Mouse (Mus musculus): Measurements from ENCODE around the gene C1qtnf9. TPM values are rescaled to one million over a fixed set of nuclear protein-coding genes. Genes with fewer than 3 reads are reported as not detected.

Gene C1qtnf9
- total RNA-seq, 4 experiments from 2014 or later, result 0.20 to 0.34 (median 0.23) TPM; not detected in 1

DNA sequence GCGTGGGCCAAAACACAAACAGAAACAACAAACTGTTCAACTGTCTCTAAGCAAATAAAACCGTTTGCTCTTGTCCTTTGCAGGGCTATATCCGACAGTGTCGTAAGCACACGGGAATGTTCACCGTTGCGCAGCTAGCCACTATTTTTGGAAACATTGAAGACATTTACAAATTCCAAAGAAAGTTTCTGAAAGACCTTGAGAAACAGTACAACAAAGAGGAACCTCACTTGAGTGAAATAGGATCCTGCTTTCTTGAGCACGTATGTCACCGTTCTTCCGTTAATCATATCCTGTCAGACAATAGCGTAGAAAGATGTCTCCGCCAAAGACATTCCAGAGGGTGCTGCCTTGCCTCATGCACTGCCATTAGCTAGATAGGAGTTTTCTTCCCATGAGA, 18.1 kb upstream of the C1qtnf9 start:
- DNase-seq (ENCODE audit: low spot score in 2 of 2), result no peak

DNA sequence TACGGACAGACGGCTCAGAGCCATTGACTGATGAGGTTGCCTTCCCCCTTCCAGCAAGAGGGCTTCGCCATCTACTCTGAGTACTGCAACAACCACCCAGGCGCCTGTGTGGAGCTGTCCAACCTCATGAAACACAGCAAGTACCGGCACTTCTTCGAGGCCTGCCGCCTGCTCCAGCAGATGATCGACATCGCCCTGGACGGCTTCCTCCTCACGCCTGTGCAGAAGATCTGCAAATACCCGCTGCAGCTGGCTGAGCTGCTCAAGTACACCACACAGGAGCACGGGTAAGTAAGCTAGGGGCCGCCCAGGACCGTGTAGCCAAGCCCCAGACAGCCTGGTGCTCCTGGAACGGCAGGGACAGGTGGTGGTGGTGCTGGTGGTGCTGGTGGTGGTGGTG, 16.4 kb upstream of the C1qtnf9 start:
- DNase-seq (ENCODE audit: low spot score in 2 of 2), result no peak

DNA sequence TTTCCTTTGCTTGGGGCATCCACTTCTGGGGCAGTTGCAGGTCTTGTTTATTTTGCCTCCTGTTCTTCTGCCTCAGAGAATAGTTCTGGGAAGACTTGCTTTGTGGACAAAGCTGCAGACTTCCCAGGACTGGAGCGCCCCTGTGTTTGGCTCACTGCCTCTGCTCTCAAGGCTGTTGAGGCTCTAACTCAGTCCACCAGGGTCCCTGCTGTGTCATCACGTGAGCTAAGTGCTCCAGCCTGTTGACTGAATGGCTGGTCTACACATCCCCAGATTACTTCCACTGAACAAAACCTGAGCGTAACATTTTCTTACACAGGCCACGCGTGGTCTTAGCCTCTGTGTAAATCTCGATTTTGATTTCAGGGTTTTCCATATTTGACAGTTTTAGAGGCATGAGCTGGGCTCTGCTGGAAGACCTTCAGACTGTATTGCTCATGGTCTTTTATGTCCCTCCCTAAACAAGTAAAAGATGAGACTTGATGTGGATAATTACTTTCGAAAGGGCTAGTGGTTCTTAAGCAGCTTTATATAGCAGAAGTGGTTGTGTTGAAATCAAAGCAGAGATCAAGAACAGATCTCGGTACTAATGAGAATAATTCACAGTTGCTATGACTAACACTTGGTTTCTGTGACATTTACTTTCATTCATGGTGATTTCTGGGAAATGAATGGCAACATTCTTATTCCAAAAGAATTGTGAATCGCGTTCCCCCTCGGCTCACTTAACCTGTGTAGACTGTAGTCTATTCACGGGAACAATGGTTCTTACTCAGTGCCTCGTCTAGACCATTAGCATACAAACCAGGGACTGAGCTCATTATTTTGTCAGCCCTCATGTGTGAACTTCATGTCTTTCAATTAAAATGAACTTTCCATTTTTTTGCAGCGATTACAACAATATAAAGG, 14.8 kb upstream of the C1qtnf9 start:
- no peak for DNase-seq (ENCODE audit: low spot score in 2 of 2)

- DNase-seq (ENCODE audit: low spot score in 2 of 2), result no peak
These were observed 14.2 kb upstream of the C1qtnf9 start for GRCm38 (mm10) chr14:60753801-60754126.

GRCm38 (mm10) chr14:60754656-60755055, 13.3 kb upstream of the C1qtnf9 start:
- no peak for DNase-seq (ENCODE audit: low spot score in 2 of 2)

- no peak for DNase-seq (ENCODE audit: low spot score in 2 of 2)
These were observed 11.7 kb upstream of the C1qtnf9 start for GRCm38 (mm10) chr14:60756271-60756670.

DNA sequence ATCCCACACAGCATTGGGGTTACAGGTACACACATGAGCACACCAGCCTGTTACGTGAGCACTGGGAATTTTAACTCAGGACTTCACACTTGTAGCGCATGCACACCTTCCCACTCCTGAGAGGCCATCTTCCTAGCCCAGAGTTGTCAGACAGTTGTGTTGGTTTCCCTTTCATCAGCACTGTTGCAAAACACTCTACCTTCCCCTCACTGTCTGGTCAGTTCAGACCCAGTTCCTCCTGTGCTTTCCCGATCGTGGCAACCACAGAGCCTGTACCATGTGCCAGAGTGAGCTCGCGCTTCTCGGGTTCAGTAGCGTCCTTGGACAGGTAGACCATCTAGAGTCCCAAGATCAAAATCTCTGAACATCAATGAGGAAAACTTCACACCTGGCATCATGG, 10.7 kb upstream of the C1qtnf9 start:
- no peak for DNase-seq (ENCODE audit: low spot score in 2 of 2)

DNA sequence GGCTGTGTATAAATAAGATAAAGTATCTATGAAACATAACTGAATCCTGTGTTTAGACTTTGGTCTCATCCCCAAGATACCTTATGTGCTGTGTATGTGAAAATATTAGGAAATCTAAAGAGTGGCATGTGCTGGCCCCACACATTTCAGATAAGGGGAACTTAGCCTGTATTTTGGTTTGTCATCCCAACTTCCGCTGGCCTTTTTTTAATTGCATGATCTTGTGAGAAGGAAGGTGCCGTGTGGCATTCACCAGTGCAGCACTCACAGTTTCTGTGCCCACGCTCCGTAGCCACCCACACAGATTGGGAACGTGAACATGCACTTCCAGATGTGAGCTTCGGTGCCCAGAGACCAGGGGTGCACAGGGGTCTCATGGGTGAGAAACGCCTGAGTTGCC, 10.2 kb upstream of the C1qtnf9 start:
- no peak for DNase-seq (ENCODE audit: low spot score in 2 of 2)

GRCm38 (mm10) chr14:60759097-60759496, 8.8 kb upstream of the C1qtnf9 start:
- no peak for DNase-seq (ENCODE audit: low spot score in 2 of 2)

DNA sequence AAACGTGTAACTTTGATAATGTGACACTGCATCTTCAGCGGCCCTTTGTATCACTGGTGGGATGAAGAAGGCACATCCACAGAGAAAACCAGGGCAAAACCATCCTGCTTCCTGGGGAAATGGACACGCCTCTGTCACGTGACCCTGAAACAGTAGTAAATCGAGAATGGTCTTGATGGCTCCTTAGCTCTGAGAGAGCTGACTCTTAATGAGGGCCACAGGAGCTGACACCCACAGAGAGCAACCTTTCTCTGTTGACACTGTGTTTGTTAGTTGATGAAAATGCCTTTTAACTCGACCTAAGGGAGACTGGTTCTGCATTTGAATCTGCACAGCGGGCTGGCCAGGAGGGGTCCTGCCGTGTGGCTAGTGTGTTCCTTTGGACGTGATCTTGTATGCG, 6.1 kb upstream of the C1qtnf9 start:
- DNase-seq (ENCODE audit: low spot score in 2 of 2), result no peak

DNA sequence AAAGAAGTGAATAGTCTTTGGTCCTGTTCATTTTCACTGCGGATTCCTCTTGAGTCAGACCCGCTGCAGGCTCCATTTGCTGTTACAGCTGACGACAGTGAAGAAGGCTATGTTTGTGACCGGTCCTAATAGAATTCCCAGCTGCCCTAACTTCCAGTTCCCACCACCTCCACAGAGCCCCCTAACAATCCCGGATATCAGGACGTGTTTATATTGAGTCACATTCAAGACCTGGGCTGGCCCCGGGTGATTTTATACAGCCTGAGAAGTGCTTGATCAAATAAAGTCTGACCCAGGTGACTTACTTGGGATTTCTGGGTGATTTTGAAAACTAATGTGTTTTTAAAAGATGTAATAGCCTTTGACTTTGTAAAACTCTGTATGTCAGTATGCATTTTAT, 5.2 kb upstream of the C1qtnf9 start:
- no peak for DNase-seq (ENCODE audit: low spot score in 2 of 2)

DNA sequence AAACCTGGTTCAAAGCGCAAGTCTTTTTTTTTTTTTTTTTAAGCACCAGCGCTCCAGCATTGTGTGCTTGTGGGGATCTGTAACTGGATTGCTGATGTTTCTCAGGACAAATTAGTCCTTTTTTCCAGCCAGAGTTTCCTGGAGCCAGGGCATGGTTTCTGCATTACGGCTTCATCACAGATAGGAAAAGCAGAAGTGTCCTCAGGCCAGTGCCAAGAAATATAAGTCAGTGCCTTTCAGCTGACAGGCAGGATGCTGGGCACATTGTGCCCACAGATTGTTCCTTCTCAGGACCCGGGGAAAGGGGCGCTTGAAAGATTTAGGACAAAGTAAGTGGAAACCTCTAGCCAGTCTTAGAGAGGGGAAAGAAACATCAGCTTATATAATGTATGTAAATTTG, 4.2 kb upstream of the C1qtnf9 start:
- no peak for DNase-seq (ENCODE audit: low spot score in 2 of 2)

GRCm38 (mm10) chr14:60764526-60764925, 3.4 kb upstream of the C1qtnf9 start:
- DNase-seq (ENCODE audit: low spot score in 2 of 2), result no peak

GRCm38 (mm10) chr14:60765025-60765424, 2.9 kb upstream of the C1qtnf9 start:
- no peak for DNase-seq (ENCODE audit: low spot score in 2 of 2)

DNA sequence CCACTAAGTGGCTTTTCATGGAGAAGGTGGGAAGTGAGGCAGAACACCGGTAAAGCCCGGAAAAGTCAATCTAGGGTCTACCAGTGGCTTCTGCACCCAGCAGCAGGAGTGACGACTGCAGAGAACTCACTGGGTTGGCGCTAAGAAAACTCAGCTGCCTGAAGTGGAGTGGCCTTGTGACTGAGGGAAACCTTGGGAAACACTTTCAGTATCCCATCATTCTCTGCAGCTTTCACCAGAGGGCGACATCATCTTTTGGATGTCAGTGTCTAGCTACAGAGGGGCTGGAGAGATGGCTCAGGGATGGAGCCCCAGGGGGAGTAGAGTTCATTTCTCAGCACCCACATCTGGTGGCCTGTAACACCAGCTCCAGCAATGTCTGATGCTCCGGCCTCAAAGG, 1.4 kb downstream of the C1qtnf9 start:
- no peak for DNase-seq (ENCODE audit: low spot score in 2 of 2)

DNA sequence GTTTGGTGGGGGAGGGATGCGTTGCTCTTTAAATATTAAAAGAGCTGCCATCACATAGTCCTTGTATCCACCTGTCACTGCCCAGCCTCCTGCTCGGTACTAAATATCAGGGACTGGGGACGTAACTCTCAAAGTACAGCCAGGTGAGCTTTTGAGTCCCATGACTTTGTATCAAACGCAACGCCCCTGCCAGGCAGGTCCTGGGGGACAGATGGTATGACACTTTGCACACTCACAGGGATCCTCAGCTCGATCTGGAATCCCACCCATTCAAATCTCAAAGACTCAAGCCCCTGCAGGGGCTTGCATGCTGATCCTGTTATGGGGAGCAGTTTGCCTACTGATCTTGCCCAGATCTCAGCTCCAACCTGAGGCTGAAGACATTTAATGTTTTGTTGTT, 2.7 kb downstream of the C1qtnf9 start:
- DNase-seq (ENCODE audit: low spot score in 2 of 2), result no peak

DNA sequence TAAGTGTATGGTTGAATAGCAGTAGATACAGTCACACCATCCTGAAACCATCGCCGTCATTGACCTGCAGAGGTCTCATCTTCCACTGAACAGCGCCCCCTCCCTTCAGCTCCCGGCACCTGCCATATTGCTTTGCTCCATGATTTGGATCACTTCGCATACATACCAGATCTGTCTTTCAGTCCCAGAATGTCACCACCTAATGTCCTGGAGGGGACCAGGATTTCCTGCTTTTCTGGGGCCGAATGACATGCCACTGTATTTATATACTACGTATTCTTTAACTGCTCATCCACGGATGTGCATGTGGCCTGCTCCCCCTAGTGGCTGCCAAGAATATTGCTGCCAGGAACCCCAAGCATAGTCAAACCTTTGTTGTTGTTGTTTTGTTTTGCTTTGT, 3.1 kb downstream of the C1qtnf9 start:
- peak; percentile 59 to 66 for DNase-seq (ENCODE audit: low spot score in 2 of 2)

GRCm38 (mm10) chr14:60773476-60773875, 5.5 kb downstream of the C1qtnf9 start:
- DNase-seq (ENCODE audit: low spot score in 2 of 2), result no peak

DNA sequence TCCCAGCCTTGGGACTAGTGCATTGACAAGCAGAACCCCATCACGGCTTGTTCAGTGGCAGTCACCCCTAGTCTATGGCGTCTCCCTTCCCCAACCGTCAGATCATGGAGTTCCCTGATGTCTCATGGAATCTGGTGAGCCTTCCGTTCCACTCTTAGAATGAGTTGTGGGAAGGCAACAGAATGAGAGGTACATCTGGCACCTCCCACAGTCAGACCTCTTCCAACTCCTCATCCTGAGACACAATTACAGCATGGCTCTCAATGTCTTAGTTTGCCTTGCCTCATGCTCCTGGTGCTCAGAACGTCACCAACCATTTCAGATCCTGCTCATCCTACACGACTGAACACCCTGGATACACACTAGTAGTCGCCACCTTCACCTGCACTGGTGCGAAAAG, 8.6 kb downstream of the C1qtnf9 start:
- DNase-seq (ENCODE audit: low spot score in 2 of 2), result no peak

- no peak for DNase-seq (ENCODE audit: low spot score in 2 of 2)
These were observed 9.6 kb downstream of the C1qtnf9 start for GRCm38 (mm10) chr14:60777485-60777919.

GRCm38 (mm10) chr14:60779198-60779597, 11.3 kb downstream of the C1qtnf9 start:
- no peak for DNase-seq (ENCODE audit: low spot score in 2 of 2)

DNA sequence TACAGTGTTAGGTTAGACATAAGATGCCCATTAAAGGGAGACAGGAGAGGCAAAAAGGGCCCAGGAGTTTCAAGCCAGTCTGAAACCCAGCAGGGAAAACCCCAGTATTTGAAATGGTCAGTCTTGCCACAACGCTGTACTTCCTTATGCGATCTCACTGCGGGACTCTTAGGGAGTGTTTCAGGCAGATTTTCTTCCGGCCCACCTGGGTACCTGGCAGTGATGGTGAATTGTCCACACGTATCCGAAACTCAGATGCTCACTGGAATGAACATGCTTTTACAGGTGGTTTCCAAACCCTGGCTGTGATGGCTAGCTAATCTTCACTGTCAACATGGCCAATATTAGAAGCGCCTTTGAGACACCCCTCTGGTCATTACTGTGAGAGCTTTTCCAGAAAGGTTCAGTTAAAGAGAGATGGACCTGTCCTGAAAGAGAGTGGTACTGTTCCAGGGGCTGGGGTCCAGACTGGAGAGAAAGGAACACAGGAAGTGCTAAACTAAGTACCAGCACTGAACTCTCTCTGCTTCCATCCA, 14.3 kb downstream of the C1qtnf9 start:
- no peak for DNase-seq (ENCODE audit: low spot score in 2 of 2)

GRCm38 (mm10) chr14:60783196-60783595, 15.3 kb downstream of the C1qtnf9 start:
- DNase-seq (ENCODE audit: low spot score in 2 of 2), result no peak
